Mouse (Mus musculus) limb, embryonic 14.5 days (tissue): ENCODE results near the gene Aadacl4. TPM values are rescaled to one million over a fixed set of nuclear protein-coding genes. Genes with fewer than 3 reads are reported as not detected.

Experiments used
- ATAC-seq: fragments of 200-750 bp; cut with Nextera tagmentation; 2 replicates; pipeline ENCODE4 v1.8.0; 2017; ENCODE audit warnings: low read depth, moderate number of reproducible peaks, moderate TSS enrichment; ENCODE audit not compliant: low FRiP score
- DNase-seq: peaks from one replicate; pipeline ENCODE4 v3.0.0-alpha.2; 2015; ENCODE audit warnings: low spot score
- H3K27ac ChIP-seq: fragments of 300-500 bp; sonication (generic); replicated peaks from 2 replicates; pipeline ENCODE4 v1.5.1; 2014; ENCODE audit warnings: low read depth, mild to moderate bottlenecking, low read length, moderate library complexity, mixed read lengths
- H3K27me3 ChIP-seq: fragments of 300-500 bp; sonication (generic); 2 replicates; pipeline ENCODE4 v1.6.1; 2014; ENCODE audit warnings: low read length, mixed read lengths; ENCODE audit not compliant: control insufficient read depth, insufficient read depth
- H3K36me3 ChIP-seq: fragments of 300-500 bp; sonication (generic); 2 replicates; pipeline ENCODE4 v1.6.1; 2014; ENCODE audit warnings: mild to moderate bottlenecking, low read length, moderate library complexity, mixed read lengths; ENCODE audit not compliant: control insufficient read depth, insufficient read depth
- H3K4me1 ChIP-seq: fragments of 300-500 bp; sonication (generic); 2 replicates; pipeline ENCODE4 v1.6.1; 2014; ENCODE audit warnings: antibody characterized with exemption, low read length, mixed read lengths; ENCODE audit not compliant: control insufficient read depth, insufficient read depth
- H3K4me2 ChIP-seq: fragments of 300-500 bp; sonication (generic); replicated peaks from 2 replicates; pipeline ENCODE4 v1.6.1; 2014; ENCODE audit warnings: low read depth, mild to moderate bottlenecking, low read length, moderate library complexity; ENCODE audit not compliant: severe bottlenecking
- H3K4me3 ChIP-seq: fragments of 300-500 bp; sonication (generic); replicated peaks from 2 replicates; pipeline ENCODE4 v1.5.1; 2014; ENCODE audit warnings: low read length
- H3K9ac ChIP-seq: fragments of 300-500 bp; sonication (generic); 2 replicates; pipeline ENCODE4 v1.6.1; 2014; ENCODE audit warnings: mild to moderate bottlenecking, low read depth, low read length, moderate library complexity; ENCODE audit not compliant: severe bottlenecking
- H3K9me3 ChIP-seq: fragments of 300-500 bp; sonication (generic); 2 replicates; pipeline ENCODE4 v1.6.1; 2016; ENCODE audit warnings: low read length; ENCODE audit not compliant: control insufficient read depth
- POLR2A ChIP-seq: fragments of 200-500 bp; IDR thresholded peaks from 2 replicates; pipeline ENCODE4 v1.8.0; 2012; ENCODE audit warnings: inconsistent platforms, mild to moderate bottlenecking, moderate library complexity, borderline replicate concordance; ENCODE audit not compliant: insufficient read depth, insufficient read length; ENCODE audit errors: extremely low read depth
- polyA plus RNA-seq, 2 experiments: library from polyadenylated mRNA; depleted of rRNA in 1 of 2; stranded (reverse) in 1 of 2; unstranded in 1 of 2; fragments of >200 nt; fragmentation: Nextera tagmentation in 1 of 2; extraction: Ambion mirVana in 1 of 2; gene quantifications; 2 replicates each; pipeline versions ENCODE4 v1.2.1 to v1.2.3; 2012 to 2014

Aadacl4 gene
- polyA plus RNA-seq, 2 experiments: not detected

- no peaks in the 10 kb centered on the region for H3K9me3 ChIP-seq
- DNase-seq: no peak
- no peak overlapping the region for H3K4me3 ChIP-seq
- ATAC-seq: no peak
- TF ChIP-seq POLR2A: no peak
- H3K27ac ChIP-seq: no peak overlapping the region
- no peak overlapping the region for H3K9ac ChIP-seq
- H3K36me3 ChIP-seq: no peaks in the 10 kb centered on the region
- H3K4me2 ChIP-seq: no peak overlapping the region
- no peaks in the 10 kb centered on the region for H3K27me3 ChIP-seq
- no peaks in the 10 kb centered on the region for H3K4me1 ChIP-seq
Measured at GRCm38 (mm10) chr4:144638263-144638662, 24.8 kb downstream of the Aadacl4 start.

Other genes with a start within 250 kb of the Aadacl4 start
- not detected in 2 replicates for gene Pramef20, start 235.8 kb upstream of the Aadacl4 start, polyA plus RNA-seq (2012; rRNA removed)
- gene Pramef20, start 235.8 kb upstream of the Aadacl4 start, polyA plus RNA-seq (2014; fragmentation: Nextera tagmentation; extraction: Ambion mirVana): not detected in 2 replicates
- 0.75 and 1.1 TPM in 2 replicates for gene Pramef12, start 205.2 kb upstream of the Aadacl4 start, polyA plus RNA-seq (2012; rRNA removed)
- gene Pramef12, start 205.2 kb upstream of the Aadacl4 start, polyA plus RNA-seq (2014; fragmentation: Nextera tagmentation; extraction: Ambion mirVana): 0.33 and 0.51 TPM in 2 replicates
- not detected in 2 replicates for gene 1700012P22Rik, start 174.9 kb upstream of the Aadacl4 start, polyA plus RNA-seq (2012; rRNA removed)
- gene 1700012P22Rik, start 174.9 kb upstream of the Aadacl4 start, polyA plus RNA-seq (2014; fragmentation: Nextera tagmentation; extraction: Ambion mirVana): not detected in 2 replicates
- not detected in 2 replicates for gene Gm9944, start 160.4 kb upstream of the Aadacl4 start, polyA plus RNA-seq (2012; rRNA removed)
- gene Gm9944, start 160.4 kb upstream of the Aadacl4 start, polyA plus RNA-seq (2014; fragmentation: Nextera tagmentation; extraction: Ambion mirVana): not detected in 2 replicates
- gene Aadacl3, start 150.0 kb upstream of the Aadacl4 start, polyA plus RNA-seq (2012; rRNA removed): not detected in 2 replicates
- gene Aadacl3, start 150.0 kb upstream of the Aadacl4 start, polyA plus RNA-seq (2014; fragmentation: Nextera tagmentation; extraction: Ambion mirVana): not detected in 2 replicates
- not detected in 2 replicates for gene 9430007A20Rik, start 93.9 kb upstream of the Aadacl4 start, polyA plus RNA-seq (2012; rRNA removed)
- not detected in 2 replicates for gene 9430007A20Rik, start 93.9 kb upstream of the Aadacl4 start, polyA plus RNA-seq (2014; fragmentation: Nextera tagmentation; extraction: Ambion mirVana)
- not detected in 2 replicates for gene Gm13124, start 48.6 kb upstream of the Aadacl4 start, polyA plus RNA-seq (2012; rRNA removed)
- not detected in 2 replicates for gene Gm13124, start 48.6 kb upstream of the Aadacl4 start, polyA plus RNA-seq (2014; fragmentation: Nextera tagmentation; extraction: Ambion mirVana)
- not detected in 2 replicates for gene Gm436, start 72.7 kb downstream of the Aadacl4 start, polyA plus RNA-seq (2012; rRNA removed)
- not detected in 2 replicates for gene Gm436, start 72.7 kb downstream of the Aadacl4 start, polyA plus RNA-seq (2014; fragmentation: Nextera tagmentation; extraction: Ambion mirVana)
- gene Gm13178, start 107.7 kb downstream of the Aadacl4 start, polyA plus RNA-seq (2012; rRNA removed): not detected in 2 replicates
- not detected in 2 replicates for gene Gm13178, start 107.7 kb downstream of the Aadacl4 start, polyA plus RNA-seq (2014; fragmentation: Nextera tagmentation; extraction: Ambion mirVana)
- gene Gm438, start 172.9 kb downstream of the Aadacl4 start, polyA plus RNA-seq (2012; rRNA removed): not detected in 2 replicates
- gene Gm438, start 172.9 kb downstream of the Aadacl4 start, polyA plus RNA-seq (2014; fragmentation: Nextera tagmentation; extraction: Ambion mirVana): not detected in 2 replicates